Mouse (Mus musculus): Measurements from ENCODE around the gene Rpap3. TPM values are rescaled to one million over a fixed set of nuclear protein-coding genes. Genes with fewer than 3 reads are reported as not detected.

The Rpap3 gene
- polyA plus RNA-seq, 1 experiment from 2014 or later = 47.2 TPM

DNA sequence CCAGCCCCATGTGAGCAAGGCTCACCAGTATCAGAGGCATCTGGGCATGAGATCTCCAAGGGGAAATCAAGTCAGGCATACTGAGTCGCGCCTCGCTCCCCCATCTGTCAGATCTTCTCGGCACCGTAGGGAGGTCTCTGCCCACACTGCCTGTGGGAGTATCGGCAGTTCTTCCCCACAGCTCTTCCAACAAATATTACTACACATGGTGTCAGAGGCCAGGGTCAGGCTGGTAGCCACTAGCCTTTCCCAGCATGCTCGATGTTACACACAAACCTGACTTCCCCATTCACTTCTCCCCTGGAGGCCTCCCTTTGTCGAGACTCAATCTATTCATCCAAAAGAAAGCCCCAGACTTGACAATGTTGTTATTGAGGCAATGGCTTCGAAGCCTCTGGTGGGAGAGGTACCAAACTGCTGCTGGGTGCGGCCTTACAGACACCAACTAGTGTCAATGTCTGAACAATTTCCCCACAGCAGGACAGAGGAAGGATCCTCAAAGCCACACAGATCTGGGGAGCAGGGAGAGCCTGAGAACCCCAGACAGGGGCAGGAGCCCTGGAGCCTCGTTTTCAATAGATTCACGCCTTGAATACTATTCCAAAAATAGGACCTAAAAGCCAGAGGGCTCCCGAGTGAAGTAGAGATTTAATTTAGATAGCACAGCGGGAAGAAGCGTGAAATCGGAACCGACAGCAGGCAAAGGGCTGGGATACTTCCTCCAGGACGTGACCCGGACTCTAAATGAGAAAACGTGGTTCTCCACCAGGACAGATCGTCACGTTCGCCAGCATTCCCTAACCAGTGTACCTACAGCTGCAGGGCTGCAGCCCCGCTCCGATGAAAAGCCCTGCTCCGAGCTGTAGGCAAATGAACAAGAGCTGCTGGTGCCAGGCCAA is 47.5 kb downstream of the Rpap3 start:
- WGBS = 67% methylated on average over 26 of the region's 26 CpGs
- no peaks in the 10 kb centered on the region for H3K36me3 ChIP-seq (ENCODE audit: control insufficient read depth, insufficient read depth, low read length)
- no peak overlapping the region for H3K9ac ChIP-seq (ENCODE audit: low read depth, low read length)
- no peak overlapping the region for H3K4me3 ChIP-seq (ENCODE audit: low read length)
- H3K9me3 ChIP-seq (ENCODE audit: control insufficient read depth, low read length) = no peaks in the 10 kb centered on the region
- H3K4me1 ChIP-seq (ENCODE audit: control insufficient read depth, insufficient read depth, low read length) = no peaks in the 10 kb centered on the region
- no peaks in the 10 kb centered on the region for H3K27me3 ChIP-seq (ENCODE audit: control insufficient read depth, insufficient read depth, low read length)
- H3K4me2 ChIP-seq (replicated peaks; ENCODE audit: low read depth, low read length) = no peak overlapping the region
- no peak overlapping the region for H3K27ac ChIP-seq (ENCODE audit: low read depth, low read length)
- no peak for ATAC-seq (ENCODE audit: low FRiP score, low TSS enrichment)

DNA sequence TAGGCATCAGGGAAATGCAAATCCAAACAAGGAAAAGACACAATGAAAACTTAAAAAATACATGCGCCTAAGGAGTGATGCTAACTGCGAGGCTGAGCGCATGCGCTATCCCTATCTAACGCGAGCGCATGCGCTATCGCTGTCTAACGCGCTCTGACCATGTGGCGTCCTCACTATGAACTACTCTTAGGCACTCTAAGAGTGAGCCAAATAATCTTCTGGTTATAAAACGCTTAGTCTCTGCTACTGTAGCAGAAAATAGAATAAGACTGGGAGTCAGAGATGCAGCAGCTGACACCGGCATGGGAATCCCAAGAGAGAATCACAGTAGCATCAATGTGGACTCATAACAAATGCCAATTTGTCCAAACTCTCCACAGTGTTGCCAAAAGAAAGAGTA is 48.2 kb downstream of the Rpap3 start:
- H3K4me2 ChIP-seq (replicated peaks; ENCODE audit: low read depth, low read length) = no peak overlapping the region
- no peak for ATAC-seq (ENCODE audit: low FRiP score, low TSS enrichment)
- 95% methylated on average over 14 of the region's 14 CpGs for WGBS
- no peaks in the 10 kb centered on the region for H3K9me3 ChIP-seq (ENCODE audit: control insufficient read depth, low read length)
- no peaks in the 10 kb centered on the region for H3K4me1 ChIP-seq (ENCODE audit: control insufficient read depth, insufficient read depth, low read length)
- no peak overlapping the region for H3K27ac ChIP-seq (ENCODE audit: low read depth, low read length)
- no peaks in the 10 kb centered on the region for H3K36me3 ChIP-seq (ENCODE audit: control insufficient read depth, insufficient read depth, low read length)
- H3K27me3 ChIP-seq (ENCODE audit: control insufficient read depth, insufficient read depth, low read length) = no peaks in the 10 kb centered on the region
- H3K4me3 ChIP-seq (ENCODE audit: low read length) = no peak overlapping the region
- no peak overlapping the region for H3K9ac ChIP-seq (ENCODE audit: low read depth, low read length)

DNA sequence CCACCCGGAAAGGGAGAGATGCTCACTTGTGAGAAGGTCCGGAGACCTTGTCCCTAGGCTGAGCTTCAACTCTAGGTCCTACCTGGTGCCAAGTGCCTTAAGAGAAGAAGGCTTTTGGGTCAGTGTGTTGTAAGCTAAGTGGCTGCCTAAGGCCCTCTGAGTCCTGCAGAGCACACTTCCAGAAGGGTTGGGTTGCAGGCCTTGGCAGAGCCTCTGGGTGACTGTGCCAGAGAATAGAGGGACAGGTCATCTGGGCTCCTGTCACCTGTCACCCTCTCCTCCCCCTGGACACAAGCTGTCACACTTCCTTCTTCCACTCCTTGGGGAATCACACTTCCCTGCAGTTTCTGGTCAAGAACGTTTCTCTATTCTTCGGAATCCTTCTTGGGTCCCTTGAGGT is 55.9 kb downstream of the Rpap3 start:
- no peaks in the 10 kb centered on the region for H3K27me3 ChIP-seq (ENCODE audit: control insufficient read depth, insufficient read depth, low read length)
- 78% methylated on average over 4 of the region's 4 CpGs for WGBS
- no peak overlapping the region for H3K4me3 ChIP-seq (ENCODE audit: low read length)
- no peak overlapping the region for H3K9ac ChIP-seq (ENCODE audit: low read depth, low read length)
- no peak overlapping the region for H3K27ac ChIP-seq (ENCODE audit: low read depth, low read length)
- no peak overlapping the region for H3K4me2 ChIP-seq (replicated peaks; ENCODE audit: low read depth, low read length)
- no peaks in the 10 kb centered on the region for H3K9me3 ChIP-seq (ENCODE audit: control insufficient read depth, low read length)
- no peaks in the 10 kb centered on the region for H3K4me1 ChIP-seq (ENCODE audit: control insufficient read depth, insufficient read depth, low read length)
- H3K36me3 ChIP-seq (ENCODE audit: control insufficient read depth, insufficient read depth, low read length) = no peaks in the 10 kb centered on the region
- no peak for ATAC-seq (ENCODE audit: low FRiP score, low TSS enrichment)

DNA sequence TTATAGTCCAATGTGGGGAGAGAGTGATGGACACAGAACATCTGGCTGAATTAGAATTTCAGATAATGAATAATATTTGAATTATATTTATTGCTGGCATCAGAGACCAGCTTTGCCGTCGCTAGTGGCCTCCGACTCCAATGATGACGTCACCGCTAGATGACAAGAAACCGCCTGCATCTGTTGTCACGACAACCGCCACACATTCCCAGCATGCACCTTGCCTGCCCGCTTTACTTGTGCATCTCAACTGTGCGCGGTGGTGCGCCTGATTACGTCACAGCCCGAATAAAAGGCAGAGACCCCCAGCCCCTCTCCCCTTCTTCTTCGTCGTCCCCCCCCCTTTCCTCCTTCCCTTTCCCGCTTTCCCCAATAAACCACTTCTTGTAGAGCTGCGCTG is 57.4 kb downstream of the Rpap3 start:
- H3K9me3 ChIP-seq (ENCODE audit: control insufficient read depth, low read length) = peaks cover 4% of the 10 kb centered on the region; the same call in 1 of the 2 replicates
- no peak overlapping the region for H3K4me3 ChIP-seq (ENCODE audit: low read length)
- no peaks in the 10 kb centered on the region for H3K36me3 ChIP-seq (ENCODE audit: control insufficient read depth, insufficient read depth, low read length)
- no peak overlapping the region for H3K9ac ChIP-seq (ENCODE audit: low read depth, low read length)
- no peak overlapping the region for H3K4me2 ChIP-seq (replicated peaks; ENCODE audit: low read depth, low read length)
- H3K4me1 ChIP-seq (ENCODE audit: control insufficient read depth, insufficient read depth, low read length) = no peaks in the 10 kb centered on the region
- no peak overlapping the region for H3K27ac ChIP-seq (ENCODE audit: low read depth, low read length)
- 89% methylated on average over 18 of the region's 18 CpGs for WGBS
- ATAC-seq (ENCODE audit: low FRiP score, low TSS enrichment) = no peak
- no peaks in the 10 kb centered on the region for H3K27me3 ChIP-seq (ENCODE audit: control insufficient read depth, insufficient read depth, low read length)

- Histone ChIP-seq H3K4me2 (replicated peaks; ENCODE audit: low read depth, low read length) (no peak overlapping the region), H3K9ac (ENCODE audit: low read depth, low read length) (no peak overlapping the region), H3K9me3 (ENCODE audit: control insufficient read depth, low read length) (peaks cover 4% of the 10 kb centered on the region; the same call in 1 of the 2 replicates), H3K27ac (ENCODE audit: low read depth, low read length) (no peak overlapping the region), H3K4me3 (ENCODE audit: low read length) (no peak overlapping the region), H3K4me1 (ENCODE audit: control insufficient read depth, insufficient read depth, low read length) (no peaks in the 10 kb centered on the region), H3K27me3 (ENCODE audit: control insufficient read depth, insufficient read depth, low read length) (no peaks in the 10 kb centered on the region), H3K36me3 (ENCODE audit: control insufficient read depth, insufficient read depth, low read length) (no peaks in the 10 kb centered on the region)
- WGBS = 50% methylated on average over 7 of the region's 7 CpGs
- no peak for ATAC-seq (ENCODE audit: low FRiP score, low TSS enrichment)
Measured at GRCm38 (mm10) chr15:97646426-97646825, 59.2 kb downstream of the Rpap3 start.

DNA sequence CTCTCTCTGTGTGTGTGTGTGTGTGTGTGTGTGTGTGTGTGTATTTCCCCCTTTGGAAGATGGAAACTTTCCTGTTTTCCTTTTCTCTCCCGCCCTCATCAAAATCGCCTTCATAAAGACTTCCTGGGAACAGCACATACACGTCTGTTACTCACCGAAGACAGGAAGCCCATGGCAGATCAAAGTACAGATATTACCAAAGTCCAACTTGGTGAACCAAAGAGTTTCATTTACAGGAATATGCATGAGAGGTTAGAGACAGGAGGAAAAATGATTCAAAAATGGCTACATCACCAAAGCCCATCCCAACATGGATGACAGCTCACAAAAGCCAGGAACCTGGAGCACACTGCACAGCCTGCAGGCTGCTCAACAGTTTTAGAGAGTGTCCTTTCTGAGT is 61.6 kb downstream of the Rpap3 start:
- Histone ChIP-seq H3K4me2 (replicated peaks; ENCODE audit: low read depth, low read length) (no peak overlapping the region), H3K9me3 (ENCODE audit: control insufficient read depth, low read length) (peaks cover 10% of the 10 kb centered on the region; the same call in 1 of the 2 replicates), H3K27ac (ENCODE audit: low read depth, low read length) (no peak overlapping the region), H3K4me1 (ENCODE audit: control insufficient read depth, insufficient read depth, low read length) (no peaks in the 10 kb centered on the region), H3K4me3 (ENCODE audit: low read length) (no peak overlapping the region), H3K27me3 (ENCODE audit: control insufficient read depth, insufficient read depth, low read length) (no peaks in the 10 kb centered on the region), H3K36me3 (ENCODE audit: control insufficient read depth, insufficient read depth, low read length) (no peaks in the 10 kb centered on the region), H3K9ac (ENCODE audit: low read depth, low read length) (no peak overlapping the region)
- ATAC-seq (ENCODE audit: low FRiP score, low TSS enrichment) = no peak
- 74% methylated on average over 4 of the region's 4 CpGs for WGBS

Other genes starting within 250 kb of the Rpap3 start
- gene Endou, start 25.5 kb upstream of the Rpap3 start, polyA plus RNA-seq (2014; fragmentation: Nextera tagmentation; extraction: Ambion mirVana) = 0.20 and 0.34 TPM in 2 replicates
- 11.9 and 15.7 TPM in 2 replicates for gene Rapgef3, start 62.1 kb upstream of the Rpap3 start, polyA plus RNA-seq (2014; fragmentation: Nextera tagmentation; extraction: Ambion mirVana)
- gene Slc48a1, start 72.7 kb upstream of the Rpap3 start, polyA plus RNA-seq (2014; fragmentation: Nextera tagmentation; extraction: Ambion mirVana) = 34.4 and 36.1 TPM in 2 replicates
- gene Hdac7, start 138.7 kb upstream of the Rpap3 start, polyA plus RNA-seq (2014; fragmentation: Nextera tagmentation; extraction: Ambion mirVana) = 32.2 and 34.1 TPM in 2 replicates
- 1.4 and 2.8 TPM in 2 replicates for gene Vdr, start 204.8 kb upstream of the Rpap3 start, polyA plus RNA-seq (2014; fragmentation: Nextera tagmentation; extraction: Ambion mirVana)